Mouse (Mus musculus) G1E (cell line): ENCODE measurements at regions not wholly inside any gene's neighbourhood (a gene's known extent, or its start where the extent isn't known, plus 50 kb on each side); places are given as distances from the start of the nearest gene placed in this dataset.

Experiments used
- CTCF ChIP-seq: IDR thresholded peaks from 2 replicates; pipeline ENCODE4 v1.5.1; 2012; ENCODE audit warnings: low read depth, low read length, inconsistent platforms, mixed read lengths
- GATA2 ChIP-seq: IDR thresholded peaks from 2 replicates; pipeline ENCODE4 v1.6.1; 2012; ENCODE audit warnings: low read depth, low read length, inconsistent platforms, borderline replicate concordance

GRCm38 (mm10) chr1:137926326-137926725, 249.2 kb downstream of the Ptprc start:
- TF ChIP-seq CTCF (no peak), GATA2 (no peak)
